Mouse (Mus musculus) forebrain, embryonic 14.5 days (tissue): ENCODE data around the gene Mrps18b. TPM values are rescaled to one million over a fixed set of nuclear protein-coding genes. Genes with fewer than 3 reads are reported as not detected.

Source experiments
- ATAC-seq: fragments of 200-750 bp; cut with Nextera tagmentation; 2 replicates; pipeline ENCODE4 v1.8.0; 2017; ENCODE audit warnings: mild to moderate bottlenecking, moderate library complexity
- DNase-seq: peaks from one replicate; pipeline ENCODE4 v3.0.0-alpha.2; 2015; ENCODE audit warnings: low spot score
- H3K27ac ChIP-seq: fragments of 300-500 bp; sonication (generic); 2 replicates; pipeline ENCODE4 v1.5.1; 2014; ENCODE audit warnings: low read depth, mild to moderate bottlenecking, control low read depth, low read length, moderate library complexity
- H3K27me3 ChIP-seq: fragments of 300-500 bp; sonication (generic); replicated peaks from 2 replicates; pipeline ENCODE4 v1.6.1; 2014; ENCODE audit warnings: low read length, control low read depth, mixed read lengths; ENCODE audit not compliant: control insufficient read depth, insufficient read depth
- H3K36me3 ChIP-seq: fragments of 300-500 bp; sonication (generic); 2 replicates; pipeline ENCODE4 v1.6.1; 2014; ENCODE audit warnings: low read length, control low read depth; ENCODE audit not compliant: control insufficient read depth, insufficient read depth
- H3K4me1 ChIP-seq: fragments of 300-500 bp; sonication (generic); 2 replicates; pipeline ENCODE4 v1.6.1; 2014; ENCODE audit warnings: antibody characterized with exemption, low read length, control low read depth; ENCODE audit not compliant: control insufficient read depth, insufficient read depth
- H3K4me2 ChIP-seq: fragments of 300-500 bp; sonication (generic); 2 replicates; pipeline ENCODE4 v1.6.1; 2014; ENCODE audit warnings: mild to moderate bottlenecking, control low read depth, low read length
- H3K4me3 ChIP-seq: fragments of 300-500 bp; sonication (generic); 2 replicates; pipeline ENCODE4 v1.5.1; 2014; ENCODE audit warnings: low read depth, low read length, control low read depth
- H3K9ac ChIP-seq: fragments of 300-500 bp; sonication (generic); 2 replicates; pipeline ENCODE4 v1.6.1; 2014; ENCODE audit warnings: mild to moderate bottlenecking, low read length, control low read depth, moderate library complexity
- H3K9me3 ChIP-seq: fragments of 300-500 bp; sonication (generic); replicated peaks from 2 replicates; pipeline ENCODE4 v1.6.1; 2016; ENCODE audit warnings: low read length, control low read depth, mixed read lengths; ENCODE audit not compliant: control insufficient read depth
- WGBS: fragments of 180-500 bp; shearing (Covaris S2); extraction: QIAGEN DNeasy Blood & Tissue Kit; methylation state at CpG from one replicate; pipeline ENCODE4 v1.1.7; 2014; 5-methylcytosine and 5-hydroxymethylcytosine counted together
- polyA plus RNA-seq: library from polyadenylated mRNA; unstranded; fragments of >200 nt; fragmentation: Nextera tagmentation; extraction: Ambion mirVana; gene quantifications from 2 replicates; pipeline ENCODE4 v1.2.1, GENCODE M21; 2014

Mrps18b gene
- polyA plus RNA-seq, 1 experiment from 2014 or later = 68.8 TPM

- Histone ChIP-seq H3K27me3 (no peaks in the 10 kb centered on the region), H3K9ac (no peak overlapping the region), H3K9me3 (no peaks in the 10 kb centered on the region), H3K36me3 (peaks cover 33% of the 10 kb centered on the region), H3K4me3 (no peak overlapping the region), H3K4me1 (peaks cover 20% of the 10 kb centered on the region), H3K4me2 (peak overlapping the region; percentile 87), H3K27ac (peak overlapping the region; percentile 93; the same call in 1 of the 2 replicates)
- 69% methylated on average over 5 of the region's 5 CpGs for WGBS
- ATAC-seq = no peak
- DNase-seq = peak; percentile 75
Measured at GRCm38 (mm10) chr17:35920862-35921562, 4.8 kb upstream of the Mrps18b start.

- no peak for DNase-seq
- peak overlapping the region; percentile 87 for H3K4me2 ChIP-seq
- ATAC-seq = no peak
- peaks cover 28% of the 10 kb centered on the region for H3K36me3 ChIP-seq
- H3K9me3 ChIP-seq = no peaks in the 10 kb centered on the region
- peak overlapping the region; percentile 64; the same call in 1 of the 2 replicates for H3K4me3 ChIP-seq
- no peaks in the 10 kb centered on the region for H3K27me3 ChIP-seq
- H3K9ac ChIP-seq = peak overlapping the region; percentile 73; the same call in 1 of the 2 replicates
- H3K27ac ChIP-seq = peak overlapping the region; percentile 93; the same call in 1 of the 2 replicates
- 90% methylated on average over 1 of the region's 1 CpGs for WGBS
- peaks cover 23% of the 10 kb centered on the region for H3K4me1 ChIP-seq
Measured at GRCm38 (mm10) chr17:35920384-35920783, 4.2 kb upstream of the Mrps18b start.

- Histone ChIP-seq H3K9me3 (no peaks in the 10 kb centered on the region), H3K4me3 (peak overlapping the region; percentile 64), H3K9ac (peak overlapping the region; percentile 73), H3K36me3 (peaks cover 23% of the 10 kb centered on the region), H3K27me3 (no peaks in the 10 kb centered on the region), H3K27ac (peak overlapping the region; percentile 93), H3K4me2 (peak overlapping the region; percentile 87), H3K4me1 (peaks cover 25% of the 10 kb centered on the region)
- no peak for ATAC-seq
- DNase-seq = no peak
- WGBS = 46% methylated on average over 6 of the region's 6 CpGs
Measured at GRCm38 (mm10) chr17:35919864-35920301, 3.7 kb upstream of the Mrps18b start.

- ATAC-seq (peak; percentile 48), DNase-seq (peak; percentile 99)
- Histone ChIP-seq H3K9ac (peak overlapping the region; percentile 96), H3K27ac (peak overlapping the region; percentile 93), H3K4me3 (peak overlapping the region; percentile 64), H3K4me2 (peak overlapping the region; percentile 87), H3K4me1 (peaks cover 25% of the 10 kb centered on the region), H3K36me3 (peaks cover 16% of the 10 kb centered on the region), H3K9me3 (no peaks in the 10 kb centered on the region), H3K27me3 (no peaks in the 10 kb centered on the region)
- 11% methylated on average over 7 of the region's 7 CpGs for WGBS
Measured at GRCm38 (mm10) chr17:35919060-35919715, 3.0 kb upstream of the Mrps18b start.

GRCm38 (mm10) chr17:35918276-35919059 lies 2.3 kb upstream of the Mrps18b start:
- whole genome bisulfite sequencing = under 1% methylated on average over 11 of the region's 11 CpGs
- DNase-seq (peak; percentile 83), ATAC-seq (no peak)
- peaks cover 9% of the 10 kb centered on the region for H3K36me3 ChIP-seq
- peak overlapping the region; percentile 87 for H3K4me2 ChIP-seq
- no peaks in the 10 kb centered on the region for H3K27me3 ChIP-seq
- H3K4me3 ChIP-seq = peak overlapping the region; percentile 64
- peaks cover 25% of the 10 kb centered on the region for H3K4me1 ChIP-seq
- H3K9ac ChIP-seq = peak overlapping the region; percentile 96
- peak overlapping the region; percentile 93 for H3K27ac ChIP-seq
- no peaks in the 10 kb centered on the region for H3K9me3 ChIP-seq

GRCm38 (mm10) chr17:35917463-35918251 lies 1.5 kb upstream of the Mrps18b start:
- Histone ChIP-seq H3K4me1 (peaks cover 25% of the 10 kb centered on the region), H3K4me3 (peak overlapping the region; percentile 64), H3K9ac (peak overlapping the region; percentile 96), H3K27ac (peak overlapping the region; percentile 93), H3K27me3 (no peaks in the 10 kb centered on the region), H3K4me2 (peak overlapping the region; percentile 87), H3K9me3 (no peaks in the 10 kb centered on the region), H3K36me3 (peaks cover 10% of the 10 kb centered on the region; the same call in 1 of the 2 replicates)
- peak; percentile 10 for ATAC-seq
- DNase-seq = peak; percentile 95
- WGBS = under 1% methylated on average over 13 of the region's 13 CpGs

- H3K4me2 ChIP-seq = peak overlapping the region; percentile 87
- peak overlapping the region; percentile 96 for H3K9ac ChIP-seq
- no peaks in the 10 kb centered on the region for H3K9me3 ChIP-seq
- no peaks in the 10 kb centered on the region for H3K27me3 ChIP-seq
- no peak for DNase-seq
- H3K36me3 ChIP-seq = peaks cover 13% of the 10 kb centered on the region; the same call in 1 of the 2 replicates
- ATAC-seq = no peak
- H3K27ac ChIP-seq = peak overlapping the region; percentile 93
- 0% methylated on average over 8 of the region's 8 CpGs for WGBS
- H3K4me1 ChIP-seq = peaks cover 25% of the 10 kb centered on the region
- H3K4me3 ChIP-seq = peak overlapping the region; percentile 64
Measured at GRCm38 (mm10) chr17:35917143-35917462, 914 bp upstream of the Mrps18b start.
